Mouse (Mus musculus) brain, embryonic 18.5 days (tissue): ENCODE results near the gene Atxn7l1.
"Not testable (repeated sequence)": the region's sequence is repeated elsewhere in the genome, so short reads cannot be mapped to it uniquely, and the experiment has no call there.

Source experiments
- DNase-seq: peaks from one replicate; pipeline ENCODE4 v3.0.0-alpha.2; 2012; ENCODE audit warnings: low read depth, low spot score

Atxn7l1 gene

GRCm38 (mm10) chr12:33153131-33153530 is 5.6 kb downstream of the Atxn7l1 start:
- no peak for DNase-seq

DNA sequence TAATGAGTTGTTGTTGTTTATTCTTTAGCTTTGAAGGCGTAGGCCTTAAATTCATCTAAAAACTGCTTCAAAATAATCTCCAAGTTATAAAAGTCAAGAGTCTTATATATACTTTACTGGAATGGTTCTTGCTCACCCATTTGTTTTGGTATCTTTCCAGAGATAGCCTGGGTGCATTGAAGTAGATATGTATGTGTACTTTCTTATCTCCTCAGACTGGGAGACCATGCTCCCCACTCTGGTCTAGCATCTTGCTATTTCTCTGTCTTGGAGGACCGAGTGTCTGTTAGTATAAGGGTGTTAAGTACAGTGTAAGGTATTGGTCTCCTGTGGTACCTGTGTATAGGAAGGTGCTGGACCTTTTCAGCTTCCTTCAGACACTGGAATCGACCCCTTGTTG is 6.4 kb downstream of the Atxn7l1 start:
- no peak for DNase-seq

- no peak for DNase-seq
These were observed 7.2 kb downstream of the Atxn7l1 start for GRCm38 (mm10) chr12:33154732-33155131.

GRCm38 (mm10) chr12:33156334-33157018 is 9.0 kb downstream of the Atxn7l1 start:
- DNase-seq: no peak

DNA sequence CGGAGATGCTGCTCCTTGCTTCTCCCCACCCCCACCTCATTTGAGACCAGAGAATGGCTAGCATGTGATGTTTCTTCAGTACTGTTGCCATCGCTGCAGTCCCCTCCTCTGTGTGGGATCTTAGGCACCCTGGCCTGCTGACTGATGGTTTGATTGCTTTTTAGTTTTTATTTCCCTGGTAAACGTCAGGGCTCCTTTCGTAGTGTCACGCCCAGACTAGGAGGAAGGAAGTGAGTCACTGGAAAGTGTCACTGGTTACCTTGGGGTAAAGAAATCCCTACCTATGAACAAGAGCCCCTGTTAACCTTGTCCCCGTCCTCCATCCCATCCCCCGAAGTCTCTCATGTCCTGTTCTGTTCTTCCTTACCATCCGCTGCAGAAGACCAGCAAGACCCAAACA is 10.8 kb downstream of the Atxn7l1 start:
- DNase-seq: no peak

GRCm38 (mm10) chr12:33160406-33160805 is 12.9 kb downstream of the Atxn7l1 start:
- no peak for DNase-seq

DNA sequence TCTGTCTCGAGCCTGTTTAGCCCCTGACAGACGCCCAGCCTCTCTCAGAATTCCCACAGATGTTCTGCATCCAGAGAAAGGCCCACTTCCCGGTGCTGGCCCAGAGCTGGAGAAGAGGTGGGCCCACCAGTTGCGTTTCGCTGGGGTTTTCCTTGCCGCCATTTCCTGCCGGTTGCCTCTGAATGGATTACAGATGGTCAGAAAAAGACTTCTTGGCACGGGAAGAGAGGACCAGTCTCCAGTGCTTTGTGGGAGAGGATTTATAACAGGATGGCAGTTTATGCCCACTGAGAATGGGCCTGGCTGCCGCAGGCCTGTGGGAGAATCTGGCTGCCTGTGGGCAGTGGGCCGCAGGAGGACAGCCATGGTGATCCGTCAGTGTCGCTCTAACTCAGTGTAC is 15.0 kb downstream of the Atxn7l1 start:
- no peak for DNase-seq

DNA sequence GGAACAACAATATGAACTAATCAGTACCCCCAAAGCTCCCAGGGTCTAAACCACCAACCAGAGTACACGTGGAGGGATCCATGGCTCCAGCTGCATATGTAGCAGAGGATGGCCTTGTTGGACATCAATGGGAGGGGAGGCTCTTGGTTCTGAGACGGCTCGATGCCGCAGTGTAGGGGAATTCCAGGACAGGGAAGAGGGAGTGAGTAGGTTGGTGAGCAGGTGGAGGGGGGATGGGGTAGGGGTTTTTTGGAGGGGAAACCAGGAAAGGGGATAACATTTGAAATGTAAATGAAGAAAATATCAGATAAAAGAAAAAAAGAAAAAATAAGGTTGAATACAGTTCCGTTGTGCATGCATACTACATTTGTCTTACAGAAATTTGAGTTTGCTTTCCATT is 16.5 kb downstream of the Atxn7l1 start:
- DNase-seq: not testable (repeated sequence)

GRCm38 (mm10) chr12:33166712-33167111 is 19.2 kb downstream of the Atxn7l1 start:
- DNase-seq: no peak

DNA sequence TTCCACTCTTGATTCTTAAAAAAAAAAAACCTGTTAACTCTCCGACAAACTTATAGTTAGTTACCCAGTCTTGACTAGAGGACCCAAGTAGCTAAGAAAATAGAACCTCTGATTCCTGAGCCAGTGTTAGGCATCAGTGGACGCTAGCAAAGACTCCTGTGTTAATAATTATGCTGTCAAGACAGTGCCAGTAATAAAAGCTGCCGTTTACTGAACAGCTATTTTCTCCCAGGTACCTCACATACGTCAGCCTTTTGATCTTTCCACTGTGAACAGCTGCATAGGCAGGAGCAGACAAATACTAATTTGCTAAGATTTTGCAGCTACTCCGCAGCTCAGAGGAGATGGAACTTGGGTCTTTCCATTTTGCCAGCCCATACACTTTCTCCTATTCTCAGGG is 20.1 kb downstream of the Atxn7l1 start:
- DNase-seq: no peak

- DNase-seq: no peak
These were observed 21.0 kb downstream of the Atxn7l1 start for GRCm38 (mm10) chr12:33168491-33168890.

- DNase-seq: no peak
These were observed 22.4 kb downstream of the Atxn7l1 start for GRCm38 (mm10) chr12:33169777-33170494.

- no peak for DNase-seq
These were observed 23.3 kb downstream of the Atxn7l1 start for GRCm38 (mm10) chr12:33170822-33171221.

- no peak for DNase-seq
These were observed 25.4 kb downstream of the Atxn7l1 start for GRCm38 (mm10) chr12:33172926-33173325.

DNA sequence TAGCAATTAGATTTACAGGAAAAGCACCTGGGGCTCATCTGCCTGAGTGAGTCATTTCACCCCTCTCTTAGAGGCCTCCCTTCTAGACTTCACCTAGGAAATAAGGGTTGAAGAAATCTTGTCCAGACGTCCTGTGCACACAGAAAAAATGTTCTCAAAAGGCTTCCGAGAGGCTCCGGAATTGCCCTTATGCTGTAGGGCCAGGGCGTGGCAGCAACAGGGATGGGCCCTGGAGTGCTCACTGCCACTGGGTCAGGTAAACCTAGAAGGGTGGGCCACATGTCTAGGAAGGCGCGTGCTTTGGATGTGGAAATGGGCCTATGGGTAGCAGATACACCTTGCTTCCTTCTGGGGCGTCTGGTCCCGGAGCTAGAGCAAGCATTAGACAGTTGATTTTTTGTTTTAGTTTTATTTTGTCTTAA is 26.2 kb downstream of the Atxn7l1 start:
- DNase-seq: no peak

DNA sequence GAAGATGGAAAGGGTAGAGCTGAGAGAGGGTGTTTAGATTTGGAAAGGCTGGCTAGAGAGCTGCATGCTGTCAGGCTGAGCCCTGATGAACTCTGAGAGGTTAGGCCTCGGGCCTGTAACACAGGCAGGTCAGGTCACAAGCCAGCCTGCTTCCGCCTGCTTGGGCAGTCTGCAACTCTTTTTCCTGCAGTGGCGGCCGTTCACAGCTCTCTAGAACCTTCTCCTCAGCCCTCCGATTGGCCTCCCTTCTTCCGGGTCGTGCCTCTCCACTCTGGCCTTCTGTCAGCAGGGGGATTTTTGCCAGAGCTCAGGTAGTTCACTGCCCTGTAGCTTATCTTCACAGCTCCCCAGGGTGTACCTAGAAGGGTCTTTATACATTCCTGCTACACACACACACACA is 26.7 kb downstream of the Atxn7l1 start:
- no peak for DNase-seq

DNA sequence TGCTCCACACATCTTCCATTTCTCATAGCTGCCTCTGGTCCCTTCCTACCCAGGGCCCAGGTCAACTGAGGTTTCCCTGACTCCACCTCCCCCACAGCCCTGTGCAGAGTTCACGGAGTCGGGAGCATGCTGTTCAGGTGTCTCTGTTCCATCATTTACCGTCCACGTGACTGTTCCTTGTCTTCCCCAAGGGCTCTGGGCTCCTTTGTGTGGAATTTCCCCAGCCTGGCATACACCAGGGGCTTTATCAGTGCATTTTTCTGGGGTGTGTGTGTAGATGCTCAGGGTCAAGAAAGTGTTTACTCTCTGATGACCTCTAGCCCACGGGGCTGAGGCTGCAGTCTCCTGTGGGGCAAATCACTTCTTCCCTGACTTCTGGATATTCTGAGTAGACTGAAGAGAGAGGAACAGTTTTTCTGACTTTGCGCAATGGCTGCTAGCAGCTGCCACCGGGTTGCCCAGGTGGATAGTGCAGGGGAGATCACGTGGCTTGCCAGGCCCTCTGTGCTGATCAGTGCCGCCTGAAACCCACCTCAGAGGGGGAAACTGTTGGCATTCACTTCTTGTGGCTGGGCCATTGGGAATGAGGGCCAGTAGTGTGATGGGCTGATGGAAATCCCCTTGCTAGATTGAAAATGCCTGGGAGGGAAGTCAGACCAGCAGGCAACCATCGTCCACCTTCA is 27.3 kb downstream of the Atxn7l1 start:
- no peak for DNase-seq

- DNase-seq: no peak
These were observed 28.4 kb downstream of the Atxn7l1 start for GRCm38 (mm10) chr12:33175621-33176554.

GRCm38 (mm10) chr12:33176555-33176900 is 29.0 kb downstream of the Atxn7l1 start:
- no peak for DNase-seq

DNA sequence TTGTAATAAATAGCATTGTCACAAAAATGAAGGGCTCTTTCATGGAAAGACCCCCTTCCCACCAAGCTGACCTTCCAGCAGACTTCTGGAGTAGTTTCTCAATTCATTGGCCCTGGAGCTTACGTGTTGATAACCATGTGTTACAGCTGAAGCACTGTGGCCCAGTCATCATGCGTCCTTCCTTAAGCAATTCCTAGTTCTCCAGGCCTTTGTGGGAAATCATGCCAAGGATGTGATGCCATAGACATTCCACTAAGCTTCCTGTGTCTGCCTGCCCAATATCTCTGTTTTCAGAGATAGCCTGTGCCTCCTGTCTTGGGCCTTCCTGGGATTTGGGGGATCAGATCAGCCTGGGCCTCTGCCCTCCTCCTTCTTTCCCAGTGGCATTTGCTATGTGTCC is 32.9 kb downstream of the Atxn7l1 start:
- DNase-seq: no peak

DNA sequence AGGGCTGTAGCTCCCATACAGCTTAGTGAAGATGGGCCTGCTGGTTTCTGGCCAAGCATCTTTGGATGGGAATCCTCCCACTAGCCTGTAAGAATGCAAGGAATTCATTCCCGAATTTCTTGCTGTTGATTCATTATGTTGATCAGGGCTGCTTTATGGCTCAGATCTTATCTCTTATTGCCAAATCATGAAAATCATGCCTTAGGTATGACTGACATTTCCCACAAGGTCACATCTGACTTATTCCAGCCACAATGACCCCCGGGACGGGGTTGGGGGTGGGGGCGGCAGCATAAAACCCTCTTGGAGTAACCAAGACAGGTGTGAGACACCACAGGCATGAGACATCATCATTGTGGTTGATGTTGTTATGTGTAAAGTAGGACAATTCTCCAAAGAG is 34.4 kb downstream of the Atxn7l1 start:
- no peak for DNase-seq
